Mouse (Mus musculus): ENCODE data around the gene Btbd35f18.
"Not testable (repeated sequence)": the region's sequence is repeated elsewhere in the genome, so short reads cannot be mapped to it uniquely, and the experiment has no call there.

The Btbd35f18 gene

GRCm38 (mm10) chrX:3699933-3700332 lies at the start of gene Btbd35f18:
Gene Btbd35f18, plus strand, starts transcription at chrX:3700233.
- DNase-seq (ENCODE audit: low read depth, low spot score): not testable (repeated sequence)
